Mouse (Mus musculus) bone marrow macrophage, adult 2 months (primary cell): ENCODE results near the gene Slc29a1.

Experiments
- CTCF ChIP-seq: IDR thresholded peaks from 2 replicates; pipeline ENCODE4 v1.5.1; 2012; ENCODE audit warnings: low read depth, mild to moderate bottlenecking, low read length, moderate library complexity
- POLR2A ChIP-seq: IDR thresholded peaks from 2 replicates; pipeline ENCODE4 v1.6.1; 2012; ENCODE audit warnings: mild to moderate bottlenecking, low read depth, low read length, borderline replicate concordance

- no peak for TF ChIP-seq POLR2A
- no peak for TF ChIP-seq CTCF
Measured at GRCm38 (mm10) chr17:45547461-45548190, 51.8 kb downstream of the Slc29a1 start.
